Mouse (Mus musculus) gastrocnemius, adult 18-20 months (tissue): Measurements from ENCODE around the gene Fras1. TPM values are rescaled to one million over a fixed set of nuclear protein-coding genes. Genes with fewer than 3 reads are reported as not detected.

Experiments
- total RNA-seq, 2 experiments: library from RNA; stranded (reverse); gene quantifications; 2 replicates each; pipeline ENCODE4 v1.2.3; 2021

Fras1 gene
- total RNA-seq, 2 experiments from 2014 or later, result 0.84 to 1.1 TPM

Other genes with a start within 250 kb of the Fras1 start
- gene Cnot6l, start 209.8 kb upstream of the Fras1 start, total RNA-seq, result 10 to 100 TPM; 24.5 to 27.8 TPM
- 10 to 100 TPM; 20.7 to 24.9 TPM for gene Mrpl1, start 164.5 kb upstream of the Fras1 start, total RNA-seq